Mouse (Mus musculus) heart, embryonic 14.5 days (tissue): ENCODE measurements around the gene Rbm41. TPM values are rescaled to one million over a fixed set of nuclear protein-coding genes. Genes with fewer than 3 reads are reported as not detected.
A peak's percentile ranks its signal among the peaks of the same experiment; 100 is the strongest.

Source experiments
- ATAC-seq: fragments of 200-750 bp; cut with Nextera tagmentation; 2 replicates; pipeline ENCODE4 v1.8.0; 2017; ENCODE audit warnings: low read depth, moderate TSS enrichment; ENCODE audit not compliant: insufficient number of reproducible peaks, insufficient read depth, low FRiP score
- H3K27ac ChIP-seq, 2 experiments: fragments of 200-500 bp in 1 of 2; fragments of 300-500 bp in 1 of 2; sonication (generic) in 1 of 2; replicated peaks in 1 of 2; 2 replicates each; pipeline ENCODE4 v1.5.1; 2012 to 2014; ENCODE audit warnings: low read depth in 2 of 2, low read length in 2 of 2, control low read depth in 1 of 2, mild to moderate bottlenecking in 1 of 2, mixed read lengths in 1 of 2; ENCODE audit not compliant: control insufficient read depth in 1 of 2, insufficient read depth in 1 of 2
- H3K27me3 ChIP-seq: fragments of 300-500 bp; sonication (generic); 2 replicates; pipeline ENCODE4 v1.6.1; 2014; ENCODE audit warnings: mild to moderate bottlenecking, low read length, control low read depth; ENCODE audit not compliant: control insufficient read depth, insufficient read depth
- H3K36me3 ChIP-seq: fragments of 300-500 bp; sonication (generic); 2 replicates; pipeline ENCODE4 v1.6.1; 2014; ENCODE audit warnings: mild to moderate bottlenecking, control low read depth, low read length, mixed read lengths; ENCODE audit not compliant: control insufficient read depth, insufficient read depth
- H3K4me1 ChIP-seq, 2 experiments: fragments of 200-500 bp in 1 of 2; fragments of 300-500 bp in 1 of 2; sonication (generic) in 1 of 2; 2 replicates each; pipeline ENCODE4 v1.6.1; 2012 to 2014; ENCODE audit warnings: low read length in 2 of 2, control low read depth in 1 of 2, mixed read lengths in 1 of 2; ENCODE audit not compliant: control insufficient read depth in 2 of 2, insufficient read depth in 2 of 2
- H3K4me2 ChIP-seq: fragments of 300-500 bp; sonication (generic); 2 replicates; pipeline ENCODE4 v1.6.1; 2014; ENCODE audit warnings: mild to moderate bottlenecking, low read length
- H3K4me3 ChIP-seq, 2 experiments: fragments of 200-500 bp in 1 of 2; fragments of 300-500 bp in 1 of 2; sonication (generic) in 1 of 2; 2 replicates each; pipeline ENCODE4 v1.5.1; 2012 to 2014; ENCODE audit warnings: low read length in 2 of 2, mild to moderate bottlenecking in 2 of 2, control low read depth in 1 of 2, low read depth in 1 of 2, moderate library complexity in 1 of 2; ENCODE audit not compliant: control insufficient read depth in 1 of 2, insufficient read depth in 1 of 2
- H3K9ac ChIP-seq: fragments of 300-500 bp; sonication (generic); 2 replicates; pipeline ENCODE4 v1.6.1; 2014; ENCODE audit warnings: mild to moderate bottlenecking, low read length
- H3K9me3 ChIP-seq: fragments of 300-500 bp; sonication (generic); 2 replicates; pipeline ENCODE4 v1.6.1; 2016; ENCODE audit warnings: low read length, control low read depth; ENCODE audit not compliant: control insufficient read depth
- WGBS: fragments of 180-500 bp; shearing (Covaris S2); extraction: QIAGEN DNeasy Blood & Tissue Kit; methylation state at CpG from one replicate; pipeline ENCODE4 v1.1.7; 2014; 5-methylcytosine and 5-hydroxymethylcytosine counted together
- polyA plus RNA-seq: library from polyadenylated mRNA; unstranded; fragments of >200 nt; fragmentation: Nextera tagmentation; extraction: Ambion mirVana; gene quantifications from 2 replicates; pipeline ENCODE4 v1.2.1, GENCODE M21; 2014

The Rbm41 gene
- 6.2 and 6.7 TPM in 2 replicates for polyA plus RNA-seq

DNA sequence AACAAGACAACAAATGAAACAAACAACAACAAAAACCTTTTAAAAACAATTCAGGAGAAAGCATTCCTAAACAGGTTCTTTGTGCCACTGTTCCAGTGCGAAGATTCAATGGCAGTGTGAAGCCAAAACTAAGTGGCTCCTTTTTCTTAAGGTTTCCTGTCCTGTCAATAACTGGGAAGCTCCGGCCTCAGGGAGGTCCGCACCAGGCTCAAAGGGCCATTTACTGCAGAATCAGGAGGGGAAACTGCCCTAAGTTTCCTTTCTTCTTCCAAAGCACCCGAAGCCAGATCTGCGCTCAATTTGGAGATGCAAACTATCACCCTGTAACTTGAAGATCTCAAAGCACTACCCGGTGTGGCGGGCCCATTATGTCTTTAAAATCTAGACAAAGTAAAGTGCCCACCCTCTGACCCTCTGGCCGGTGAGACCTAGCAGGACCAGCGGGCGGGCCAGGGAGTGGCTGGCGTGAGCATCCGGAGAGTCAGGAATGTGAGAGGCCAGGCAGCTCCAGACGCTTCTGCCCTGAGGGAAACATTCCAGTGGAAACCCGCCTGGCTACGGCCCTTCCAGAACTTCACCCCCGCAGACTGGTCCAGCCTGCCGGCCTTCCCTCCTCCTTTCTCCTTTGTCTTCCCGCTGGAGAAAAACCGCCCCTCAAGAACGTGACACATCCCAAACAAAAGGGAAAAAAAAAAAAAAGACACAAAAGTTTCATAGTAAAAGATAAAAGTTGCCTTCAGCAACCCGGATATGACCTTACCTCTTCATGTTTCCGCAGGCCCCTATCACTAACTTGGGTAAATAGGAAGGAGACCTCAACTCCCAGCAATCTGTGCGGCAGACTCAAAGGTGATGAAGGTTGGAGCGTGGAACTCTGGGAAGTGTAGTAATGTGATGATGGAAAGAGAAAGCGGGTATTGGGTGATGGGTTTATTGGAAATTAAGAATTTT lies at the start of gene Rbm41:
Rbm41 (minus strand) TSS at position 856 of the 951 bp plus-strand sequence.
- ATAC-seq, result peak; percentile 72; the same call in 1 of the 2 replicates
- Histone ChIP-seq H3K27ac (peak within 1 kb of the TSS; percentile 72 to 79), H3K4me1 (no peaks in the 10 kb centered on the region), H3K4me3 (peak within 1 kb of the TSS; percentile 50 to 57), H3K27me3 (no peaks in the 10 kb centered on the region), H3K4me2 (peak within 1 kb of the TSS; percentile 62), H3K9me3 (no peaks in the 10 kb centered on the region), H3K36me3 (peaks cover 17% of the 10 kb centered on the region), H3K9ac (peak within 1 kb of the TSS; percentile 73)
- WGBS, result 15% methylated on average over 25 of the region's 25 CpGs

DNA sequence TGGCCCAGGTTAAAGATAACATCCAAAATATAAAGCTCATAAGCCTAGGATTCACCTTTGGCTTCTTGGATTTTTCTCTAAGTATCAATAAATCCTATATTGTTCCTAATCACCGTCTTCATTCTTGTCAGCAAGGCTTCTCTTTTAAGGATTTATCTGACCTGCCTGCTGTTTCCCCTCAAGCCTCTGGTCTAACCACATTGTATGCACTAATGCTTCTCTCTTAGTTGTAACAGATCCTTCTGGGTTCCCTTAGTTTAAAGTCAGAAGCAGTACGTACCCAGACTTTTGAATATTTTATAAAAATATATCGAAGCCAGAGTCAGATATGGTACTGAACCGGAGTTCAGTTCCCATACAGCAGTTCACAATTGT lies 283 bp upstream of the Rbm41 start:
- no peak overlapping the region for H3K27ac ChIP-seq
- H3K4me1 ChIP-seq, result no peaks in the 10 kb centered on the region
- H3K4me2 ChIP-seq, result peak overlapping the region; percentile 11; the same call in 1 of the 2 replicates
- no peak for ATAC-seq
- no peak overlapping the region for H3K9ac ChIP-seq
- H3K9me3 ChIP-seq, result no peaks in the 10 kb centered on the region
- no peaks in the 10 kb centered on the region for H3K27me3 ChIP-seq
- H3K36me3 ChIP-seq, result peaks cover 11% of the 10 kb centered on the region
- peak overlapping the region in 1 of 2 experiments; percentile 50; a peak in 2 of 4 replicates for H3K4me3 ChIP-seq
- 80% methylated on average over 4 of the region's 4 CpGs for WGBS

DNA sequence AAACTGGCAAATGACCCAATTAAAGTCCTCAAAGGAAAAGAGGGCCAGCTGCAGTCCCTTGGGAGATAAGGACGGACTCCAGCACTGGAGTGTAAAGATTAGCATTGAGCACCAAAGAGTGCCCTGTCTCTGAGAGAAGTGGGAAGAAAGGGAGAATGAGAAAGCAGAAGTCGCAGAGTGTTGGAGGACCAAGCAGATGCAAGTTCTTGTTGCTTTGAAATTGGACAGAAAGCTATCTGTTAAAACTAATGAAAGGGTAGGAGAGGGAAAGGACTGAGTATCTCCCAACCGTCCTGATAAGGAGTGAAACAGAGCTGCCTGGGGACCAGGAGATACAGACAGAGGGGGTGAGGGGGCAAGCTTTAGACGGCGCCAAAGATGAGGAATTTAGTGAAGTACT lies 16.3 kb downstream of the Rbm41 start:
- Histone ChIP-seq H3K4me3 (no peak overlapping the region), H3K9me3 (no peaks in the 10 kb centered on the region), H3K27me3 (no peaks in the 10 kb centered on the region), H3K36me3 (0 out of 2 replicates have a peak, but pooled peaks cover 6% of the 10 kb centered on the region), H3K4me2 (no peak overlapping the region), H3K4me1 (no peaks in the 10 kb centered on the region), H3K9ac (no peak overlapping the region), H3K27ac (no peak overlapping the region)
- WGBS, result 34% methylated on average over 5 of the region's 5 CpGs
- ATAC-seq, result no peak

DNA sequence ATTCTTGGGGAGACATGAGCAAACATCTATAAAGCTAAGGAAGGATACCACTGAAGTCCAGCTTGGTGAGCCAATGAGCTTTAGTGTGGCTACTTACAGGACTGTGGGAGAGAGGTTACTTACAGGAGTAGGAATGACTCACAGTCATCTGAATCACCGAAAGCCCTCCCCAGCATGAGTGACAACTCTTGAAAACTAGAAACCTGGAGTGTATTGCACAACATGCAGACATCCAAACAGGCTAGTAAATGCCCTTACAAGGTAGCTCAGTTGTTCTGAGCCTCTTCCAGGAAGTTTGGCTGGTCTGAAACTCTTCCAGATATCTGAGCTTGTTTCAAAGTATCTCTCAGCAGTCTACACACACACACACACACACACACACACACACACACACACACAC lies 64.9 kb downstream of the Rbm41 start:
- no peaks in the 10 kb centered on the region for H3K27me3 ChIP-seq
- no peaks in the 10 kb centered on the region for H3K4me1 ChIP-seq
- no peak overlapping the region for H3K4me3 ChIP-seq
- 61% methylated on average over 1 of the region's 1 CpGs for WGBS
- H3K27ac ChIP-seq, result no peak overlapping the region
- no peak overlapping the region for H3K9ac ChIP-seq
- no peaks in the 10 kb centered on the region for H3K9me3 ChIP-seq
- no peak overlapping the region for H3K4me2 ChIP-seq
- ATAC-seq, result no peak
- H3K36me3 ChIP-seq, result no peaks in the 10 kb centered on the region

DNA sequence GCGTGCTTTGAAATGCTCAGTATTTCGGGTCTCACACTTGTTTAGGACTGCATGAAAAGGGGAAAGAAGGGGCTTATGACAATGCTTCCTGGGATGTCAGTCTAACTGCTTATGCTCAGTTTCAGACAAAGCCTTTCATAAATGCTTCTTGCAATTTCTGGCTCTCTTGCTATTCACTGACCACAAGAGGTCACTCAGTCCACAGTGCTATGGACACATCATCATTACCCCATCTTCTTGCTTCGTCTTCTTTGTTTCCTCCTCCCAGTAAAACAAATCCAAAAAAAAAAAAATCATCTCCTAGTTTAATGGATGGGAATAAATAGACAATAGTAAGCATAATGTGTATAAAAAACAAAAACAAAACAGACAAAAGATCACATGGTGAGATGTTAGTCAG lies 65.9 kb downstream of the Rbm41 start:
- H3K4me3 ChIP-seq, result no peak overlapping the region
- no peaks in the 10 kb centered on the region for H3K4me1 ChIP-seq
- H3K36me3 ChIP-seq, result no peaks in the 10 kb centered on the region
- ATAC-seq, result no peak
- no peak overlapping the region for H3K9ac ChIP-seq
- H3K4me2 ChIP-seq, result no peak overlapping the region
- no peaks in the 10 kb centered on the region for H3K9me3 ChIP-seq
- no peaks in the 10 kb centered on the region for H3K27me3 ChIP-seq
- H3K27ac ChIP-seq, result no peak overlapping the region
- WGBS, result 74% methylated on average over 3 of the region's 3 CpGs

DNA sequence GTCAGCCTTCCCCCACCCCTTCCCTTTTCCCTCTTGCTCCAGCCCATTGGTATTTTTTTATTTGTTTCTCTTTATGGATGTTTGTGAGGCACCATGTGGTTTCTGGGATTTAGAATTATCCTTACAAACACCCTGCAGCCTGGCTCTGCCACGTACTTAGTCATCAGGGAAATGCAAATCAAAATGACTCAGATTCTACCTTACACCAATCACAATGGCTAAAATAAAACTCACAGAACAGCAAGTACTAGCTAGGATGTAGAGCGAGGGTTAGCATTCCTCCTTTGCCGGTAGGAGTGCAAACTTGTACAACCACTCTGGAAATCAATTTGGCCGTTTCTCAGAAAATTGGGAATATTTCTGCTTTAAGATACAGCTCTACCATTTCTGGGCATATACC lies 77.8 kb downstream of the Rbm41 start:
- Histone ChIP-seq H3K4me2 (no peak overlapping the region), H3K9me3 (no peaks in the 10 kb centered on the region), H3K27ac (no peak overlapping the region), H3K27me3 (no peaks in the 10 kb centered on the region), H3K4me1 (no peaks in the 10 kb centered on the region), H3K4me3 (no peak overlapping the region), H3K9ac (no peak overlapping the region), H3K36me3 (no peaks in the 10 kb centered on the region)
- WGBS, result 86% methylated on average over 4 of the region's 4 CpGs
- ATAC-seq, result no peak

DNA sequence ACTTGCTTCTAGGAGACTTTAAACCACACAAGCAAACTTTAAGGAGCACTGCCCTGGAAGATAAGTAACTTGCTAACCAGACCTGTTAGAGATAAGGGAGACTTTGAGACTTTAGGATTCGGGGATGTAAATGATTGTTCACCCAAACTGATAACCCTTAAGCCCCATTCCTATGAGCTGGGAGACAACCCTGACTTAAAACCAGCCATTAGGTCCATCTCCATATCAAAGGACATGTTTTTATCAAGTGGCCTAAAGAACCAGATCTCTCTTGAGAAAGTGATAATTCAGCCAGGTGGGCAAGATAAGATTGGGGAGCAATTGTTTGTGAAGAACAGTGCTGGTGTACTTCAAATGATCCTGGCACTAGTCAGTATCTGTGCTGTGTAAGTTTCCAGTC lies 107.0 kb downstream of the Rbm41 start:
- Histone ChIP-seq H3K36me3 (no peaks in the 10 kb centered on the region), H3K4me2 (no peak overlapping the region), H3K4me1 (no peaks in the 10 kb centered on the region), H3K9me3 (no peaks in the 10 kb centered on the region), H3K27ac (no peak overlapping the region), H3K27me3 (no peaks in the 10 kb centered on the region), H3K9ac (no peak overlapping the region), H3K4me3 (no peak overlapping the region)
- ATAC-seq, result no peak
- WGBS, result 38% methylated on average over 1 of the region's 1 CpGs
